Mouse (Mus musculus): Measurements from ENCODE around the gene Pgghg. TPM values are rescaled to one million over a fixed set of nuclear protein-coding genes. Genes with fewer than 3 reads are reported as not detected.
A peak's percentile ranks its signal among the peaks of the same experiment; 100 is the strongest.

Pgghg gene
- polyA plus RNA-seq, 1 experiment from 2014 or later = 6.0 TPM

GRCm38 (mm10) chr7:140923070-140923775 lies 18.0 kb upstream of the Pgghg start:
- WGBS (ENCODE audit: insufficient replicate concordance) = 22% methylated on average over 30 of the region's 30 CpGs
- peaks cover 2% of the 10 kb centered on the region for H3K36me3 ChIP-seq (replicated peaks)
- no peak for ATAC-seq (ENCODE audit: insufficient read depth)
- H3K27ac ChIP-seq (replicated peaks) = no peak overlapping the region
- no peaks in the 10 kb centered on the region for H3K9me3 ChIP-seq (replicated peaks)
- 0 out of 2 replicates have a peak overlapping the region, but pooled peaks have one; percentile 26 for H3K4me3 ChIP-seq (replicated peaks)
- peaks cover 67% of the 10 kb centered on the region for H3K27me3 ChIP-seq
- no peak overlapping the region for H3K9ac ChIP-seq
- peak overlapping the region; percentile 56 for H3K4me2 ChIP-seq
- peaks cover 27% of the 10 kb centered on the region for H3K4me1 ChIP-seq (replicated peaks)

GRCm38 (mm10) chr7:140927181-140927580 lies 14.0 kb upstream of the Pgghg start:
- WGBS (ENCODE audit: insufficient replicate concordance) = 75% methylated on average over 6 of the region's 6 CpGs
- Histone ChIP-seq H3K36me3 (replicated peaks) (peaks cover 10% of the 10 kb centered on the region), H3K4me2 (no peak overlapping the region), H3K9ac (no peak overlapping the region), H3K27me3 (peaks cover 35% of the 10 kb centered on the region), H3K4me1 (replicated peaks) (peaks cover 10% of the 10 kb centered on the region), H3K27ac (replicated peaks) (no peak overlapping the region), H3K4me3 (replicated peaks) (no peak overlapping the region), H3K9me3 (replicated peaks) (no peaks in the 10 kb centered on the region)
- no peak for ATAC-seq (ENCODE audit: insufficient read depth)

- Histone ChIP-seq H3K9me3 (replicated peaks) (no peaks in the 10 kb centered on the region), H3K27ac (replicated peaks) (no peak overlapping the region), H3K4me2 (no peak overlapping the region), H3K4me1 (replicated peaks) (peaks cover 28% of the 10 kb centered on the region), H3K36me3 (replicated peaks) (no peaks in the 10 kb centered on the region), H3K27me3 (peaks cover 29% of the 10 kb centered on the region), H3K9ac (no peak overlapping the region), H3K4me3 (replicated peaks) (no peak overlapping the region)
- no peak for ATAC-seq (ENCODE audit: insufficient read depth)
- WGBS (ENCODE audit: insufficient replicate concordance) = 27% methylated on average over 3 of the region's 3 CpGs
Observed at GRCm38 (mm10) chr7:140938436-140938835, 2.8 kb upstream of the Pgghg start.

GRCm38 (mm10) chr7:140938896-140939295 lies 2.3 kb upstream of the Pgghg start:
- 43% methylated on average over 2 of the region's 2 CpGs for WGBS (ENCODE audit: insufficient replicate concordance)
- Histone ChIP-seq H3K27ac (replicated peaks) (no peak overlapping the region), H3K36me3 (replicated peaks) (no peaks in the 10 kb centered on the region), H3K4me2 (no peak overlapping the region), H3K4me3 (replicated peaks) (no peak overlapping the region), H3K9ac (no peak overlapping the region), H3K9me3 (replicated peaks) (no peaks in the 10 kb centered on the region), H3K27me3 (peaks cover 29% of the 10 kb centered on the region), H3K4me1 (replicated peaks) (peaks cover 32% of the 10 kb centered on the region)
- ATAC-seq (ENCODE audit: insufficient read depth) = no peak

GRCm38 (mm10) chr7:140939669-140940171 lies 1.5 kb upstream of the Pgghg start:
- H3K4me3 ChIP-seq (replicated peaks) = no peak overlapping the region
- H3K9me3 ChIP-seq (replicated peaks) = no peaks in the 10 kb centered on the region
- ATAC-seq (ENCODE audit: insufficient read depth) = no peak
- peaks cover 22% of the 10 kb centered on the region for H3K27me3 ChIP-seq
- no peak overlapping the region for H3K4me2 ChIP-seq
- H3K9ac ChIP-seq = no peak overlapping the region
- H3K36me3 ChIP-seq (replicated peaks) = no peaks in the 10 kb centered on the region
- H3K4me1 ChIP-seq (replicated peaks) = peaks cover 32% of the 10 kb centered on the region
- 54% methylated on average over 8 of the region's 8 CpGs for WGBS (ENCODE audit: insufficient replicate concordance)
- no peak overlapping the region for H3K27ac ChIP-seq (replicated peaks)

- H3K4me3 ChIP-seq (replicated peaks) = peak overlapping the region; percentile 65
- H3K27me3 ChIP-seq = no peaks in the 10 kb centered on the region
- H3K9ac ChIP-seq = peak overlapping the region; percentile 65
- ATAC-seq (ENCODE audit: insufficient read depth) = 0 out of 2 replicates have a peak, but pooled peaks have one; percentile 8
- peak overlapping the region; percentile 86 for H3K27ac ChIP-seq (replicated peaks)
- H3K9me3 ChIP-seq (replicated peaks) = no peaks in the 10 kb centered on the region
- H3K36me3 ChIP-seq (replicated peaks) = peaks cover 13% of the 10 kb centered on the region; the same call in 1 of the 2 replicates
- H3K4me2 ChIP-seq = peak overlapping the region; percentile 78
- WGBS (ENCODE audit: insufficient replicate concordance) = 53% methylated on average over 9 of the region's 9 CpGs
- H3K4me1 ChIP-seq (replicated peaks) = peaks cover 47% of the 10 kb centered on the region
Observed at GRCm38 (mm10) chr7:140942341-140942740, 1.1 kb downstream of the Pgghg start.

GRCm38 (mm10) chr7:140942811-140943210 lies 1.6 kb downstream of the Pgghg start:
- Histone ChIP-seq H3K36me3 (replicated peaks) (peaks cover 17% of the 10 kb centered on the region; the same call in 1 of the 2 replicates), H3K4me1 (replicated peaks) (peaks cover 52% of the 10 kb centered on the region), H3K4me3 (replicated peaks) (no peak overlapping the region), H3K9ac (no peak overlapping the region), H3K4me2 (no peak overlapping the region; the same call in 1 of the 2 replicates), H3K27me3 (no peaks in the 10 kb centered on the region), H3K27ac (replicated peaks) (no peak overlapping the region), H3K9me3 (replicated peaks) (no peaks in the 10 kb centered on the region)
- ATAC-seq (ENCODE audit: insufficient read depth) = no peak
- WGBS (ENCODE audit: insufficient replicate concordance) = 76% methylated on average over 10 of the region's 10 CpGs

GRCm38 (mm10) chr7:140943356-140943755 lies 2.2 kb downstream of the Pgghg start:
- WGBS (ENCODE audit: insufficient replicate concordance) = 71% methylated on average over 4 of the region's 4 CpGs
- Histone ChIP-seq H3K36me3 (replicated peaks) (peaks cover 18% of the 10 kb centered on the region; the same call in 1 of the 2 replicates), H3K4me1 (replicated peaks) (peaks cover 56% of the 10 kb centered on the region), H3K9me3 (replicated peaks) (no peaks in the 10 kb centered on the region), H3K9ac (no peak overlapping the region), H3K4me2 (no peak overlapping the region), H3K27ac (replicated peaks) (0 out of 2 replicates have a peak overlapping the region, but pooled peaks have one; percentile 14), H3K4me3 (replicated peaks) (no peak overlapping the region), H3K27me3 (no peaks in the 10 kb centered on the region)
- ATAC-seq (ENCODE audit: insufficient read depth) = no peak

- WGBS (ENCODE audit: insufficient replicate concordance) = 67% methylated on average over 7 of the region's 7 CpGs
- Histone ChIP-seq H3K27me3 (no peaks in the 10 kb centered on the region), H3K9me3 (replicated peaks) (no peaks in the 10 kb centered on the region), H3K4me1 (replicated peaks) (peaks cover 55% of the 10 kb centered on the region), H3K36me3 (replicated peaks) (peaks cover 27% of the 10 kb centered on the region; the same call in 1 of the 2 replicates), H3K27ac (replicated peaks) (no peak overlapping the region), H3K4me2 (no peak overlapping the region), H3K9ac (no peak overlapping the region), H3K4me3 (replicated peaks) (no peak overlapping the region)
- no peak for ATAC-seq (ENCODE audit: insufficient read depth)
Observed at GRCm38 (mm10) chr7:140944236-140944635, 3.0 kb downstream of the Pgghg start.

- Histone ChIP-seq H3K36me3 (replicated peaks) (peaks cover 37% of the 10 kb centered on the region; the same call in 1 of the 2 replicates), H3K4me1 (replicated peaks) (peaks cover 55% of the 10 kb centered on the region), H3K9ac (no peak overlapping the region), H3K4me3 (replicated peaks) (no peak overlapping the region), H3K9me3 (replicated peaks) (no peaks in the 10 kb centered on the region), H3K4me2 (no peak overlapping the region), H3K27ac (replicated peaks) (no peak overlapping the region), H3K27me3 (no peaks in the 10 kb centered on the region)
- WGBS (ENCODE audit: insufficient replicate concordance) = 74% methylated on average over 5 of the region's 5 CpGs
- ATAC-seq (ENCODE audit: insufficient read depth) = no peak
Observed at GRCm38 (mm10) chr7:140945247-140945646, 4.1 kb downstream of the Pgghg start.

- Histone ChIP-seq H3K27me3 (no peaks in the 10 kb centered on the region), H3K9me3 (replicated peaks) (no peaks in the 10 kb centered on the region), H3K36me3 (replicated peaks) (peaks cover 37% of the 10 kb centered on the region; the same call in 1 of the 2 replicates), H3K9ac (no peak overlapping the region), H3K4me1 (replicated peaks) (peaks cover 59% of the 10 kb centered on the region), H3K4me3 (replicated peaks) (no peak overlapping the region), H3K27ac (replicated peaks) (0 out of 2 replicates have a peak overlapping the region, but pooled peaks have one; percentile 2), H3K4me2 (no peak overlapping the region)
- WGBS (ENCODE audit: insufficient replicate concordance) = 61% methylated on average over 10 of the region's 10 CpGs
- no peak for ATAC-seq (ENCODE audit: insufficient read depth)
Observed at GRCm38 (mm10) chr7:140946311-140946710, 5.1 kb downstream of the Pgghg start.

Data from liver, embryonic 15.5 days (tissue).